Mouse (Mus musculus) olfactory bulb, adult 2 months (tissue): ENCODE data around the gene Sim2. TPM values are rescaled to one million over a fixed set of nuclear protein-coding genes. Genes with fewer than 3 reads are reported as not detected.

Experiments
- H3K27ac ChIP-seq: fragments of 200-500 bp; 2 replicates; pipeline ENCODE4 v1.5.1; 2012; ENCODE audit warnings: low read depth, low read length; ENCODE audit not compliant: insufficient read depth
- H3K4me1 ChIP-seq: fragments of 200-500 bp; 2 replicates; pipeline ENCODE4 v1.6.1; 2012; ENCODE audit warnings: low read length; ENCODE audit not compliant: control insufficient read depth, insufficient read depth
- H3K4me3 ChIP-seq: fragments of 200-500 bp; 2 replicates; pipeline ENCODE4 v1.5.1; 2012; ENCODE audit warnings: mild to moderate bottlenecking, low read depth, low read length, moderate library complexity; ENCODE audit not compliant: insufficient read depth
- CTCF ChIP-seq: fragments of 200-500 bp; IDR thresholded peaks from 2 replicates; pipeline ENCODE4 v1.5.1; 2012; ENCODE audit warnings: low read depth, mild to moderate bottlenecking, low read length, moderate library complexity; ENCODE audit not compliant: insufficient read depth
- POLR2A ChIP-seq: fragments of 200-500 bp; IDR thresholded peaks from 2 replicates; pipeline ENCODE4 v1.6.1; 2012; ENCODE audit warnings: mild to moderate bottlenecking, low read depth, low read length, moderate library complexity; ENCODE audit not compliant: insufficient read depth
- WGBS: fragments of 180-500 bp; shearing (Covaris S2); methylation state at CpG from one replicate; pipeline ENCODE4 v1.1.7; 2018; 5-methylcytosine and 5-hydroxymethylcytosine counted together
- polyA plus RNA-seq: library from polyadenylated mRNA; stranded (reverse); fragments of >200 nt; gene quantifications from 2 replicates; pipeline ENCODE4 v1.2.4, GENCODE M21; 2012; ENCODE audit warnings: low replicate concordance; ENCODE audit not compliant: missing spikeins, insufficient read depth, insufficient read length

The Sim2 gene
- not detected in 2 replicates for polyA plus RNA-seq

DNA sequence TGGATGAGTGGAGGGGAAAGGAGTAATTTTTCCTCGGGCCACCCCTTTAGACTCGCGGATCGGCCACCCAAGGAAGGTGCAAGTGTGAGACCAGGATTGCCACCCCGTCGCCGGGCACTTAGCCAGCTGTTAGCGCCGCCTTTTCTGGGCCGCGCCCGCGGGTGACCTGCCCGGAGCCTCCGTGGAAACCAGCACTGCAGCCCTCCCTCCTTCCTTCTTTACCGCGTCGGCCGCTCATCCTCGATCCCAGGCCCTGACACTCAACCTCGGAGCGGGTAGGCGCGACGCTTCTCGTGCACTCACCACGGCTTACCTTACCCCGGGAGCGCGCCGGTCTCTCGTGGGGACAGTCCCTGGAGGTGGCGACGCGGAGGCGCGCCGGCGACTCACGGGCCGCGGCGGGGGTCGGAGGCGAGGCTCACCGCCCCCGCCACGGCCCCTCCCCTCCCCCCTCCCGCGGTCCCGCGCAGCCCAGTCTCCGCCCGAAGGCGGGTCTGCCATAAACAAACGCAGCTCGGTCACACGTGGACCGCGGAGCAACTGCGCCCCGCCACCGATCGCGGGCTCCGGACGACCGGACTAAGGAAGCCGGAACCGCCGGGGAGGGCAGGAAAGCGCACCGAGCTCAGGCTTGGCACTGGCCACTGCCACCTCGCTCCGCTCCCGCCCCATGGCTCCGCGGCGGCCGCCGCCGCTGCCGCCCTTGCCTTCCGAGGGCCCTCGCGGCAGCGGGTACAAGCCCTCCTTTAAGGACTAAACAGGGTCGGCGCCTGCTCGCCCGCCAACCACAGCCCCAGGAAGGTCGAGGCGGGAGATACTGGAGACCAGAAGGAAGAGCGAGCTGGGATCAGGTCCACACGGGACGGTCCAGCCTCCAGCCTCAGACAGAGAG, at the start of gene Sim2:
Gene Sim2 (plus strand): TSS at position 221 of the 892 bp plus-strand sequence.
- Histone ChIP-seq H3K4me3 (no peak within 1 kb of the TSS), H3K27ac (no peak within 1 kb of the TSS), H3K4me1 (peaks cover 16% of the 10 kb centered on the region)
- 1% methylated on average over 94 of the region's 96 CpGs for WGBS
- TF ChIP-seq POLR2A (no peak), CTCF (no peak)

DNA sequence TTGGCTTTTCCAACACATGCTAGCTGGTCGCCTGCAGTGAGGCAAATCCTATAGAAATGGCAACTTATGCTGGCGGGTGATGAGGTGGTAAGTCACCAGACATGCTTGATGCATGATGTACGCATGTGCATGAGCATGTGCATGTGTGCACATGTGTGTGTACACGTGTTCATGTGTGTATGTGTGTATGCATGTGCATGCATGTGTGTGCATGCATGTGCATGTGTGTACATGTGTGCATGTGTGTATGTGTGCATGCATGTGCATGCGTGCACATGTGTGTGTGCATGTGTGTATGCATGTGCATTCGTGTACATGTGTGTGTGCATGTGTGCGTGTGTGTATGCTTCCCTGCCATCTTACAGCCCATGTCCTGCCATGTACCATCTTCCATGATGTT, 47.5 kb upstream of the Sim2 start:
- Histone ChIP-seq H3K4me1 (peaks cover 3% of the 10 kb centered on the region), H3K4me3 (no peak overlapping the region), H3K27ac (no peak overlapping the region)
- 96% methylated on average over 7 of the region's 7 CpGs for WGBS
- TF ChIP-seq CTCF, result no peak

DNA sequence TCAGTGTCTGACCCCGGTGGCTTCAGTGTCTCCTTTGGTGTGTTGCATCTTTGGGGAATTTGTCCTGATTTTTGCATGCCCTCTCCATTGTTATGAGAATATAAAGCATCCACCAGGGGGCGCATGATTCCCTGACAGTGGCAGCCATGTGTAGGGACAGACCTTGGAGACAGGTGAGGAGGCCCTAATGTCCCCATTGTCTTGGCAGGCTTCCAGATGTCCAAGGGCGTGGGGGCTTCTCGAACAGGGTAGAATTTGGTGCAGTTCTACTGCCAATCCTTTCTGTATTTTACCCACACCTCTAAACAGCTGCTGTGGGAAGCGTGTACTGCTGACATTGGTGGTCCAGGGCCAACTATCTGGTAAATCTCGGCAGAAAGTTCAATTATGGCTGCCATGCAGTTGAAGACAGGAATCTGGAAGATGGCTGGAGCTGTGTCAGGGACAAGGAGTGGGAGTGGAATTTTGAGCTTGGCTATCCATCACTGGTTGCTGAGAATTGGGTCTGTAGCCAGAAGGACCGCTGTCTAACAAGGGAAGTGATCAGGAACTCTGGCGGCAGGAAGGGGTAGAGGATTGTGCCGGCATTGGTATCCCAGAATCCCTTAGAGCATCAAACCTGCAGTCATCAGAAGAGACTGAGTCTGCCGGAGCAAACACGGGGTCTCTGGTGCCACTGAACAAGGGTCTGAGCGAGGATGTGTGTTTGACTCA, 46.3 kb upstream of the Sim2 start:
- Histone ChIP-seq H3K27ac (no peak overlapping the region), H3K4me1 (peaks cover 3% of the 10 kb centered on the region), H3K4me3 (no peak overlapping the region)
- TF ChIP-seq CTCF, result peak; percentile 36; the same call in 1 of the 2 replicates
- TF ChIP-seq POLR2A, result no peak
- 62% methylated on average over 12 of the region's 12 CpGs for WGBS

DNA sequence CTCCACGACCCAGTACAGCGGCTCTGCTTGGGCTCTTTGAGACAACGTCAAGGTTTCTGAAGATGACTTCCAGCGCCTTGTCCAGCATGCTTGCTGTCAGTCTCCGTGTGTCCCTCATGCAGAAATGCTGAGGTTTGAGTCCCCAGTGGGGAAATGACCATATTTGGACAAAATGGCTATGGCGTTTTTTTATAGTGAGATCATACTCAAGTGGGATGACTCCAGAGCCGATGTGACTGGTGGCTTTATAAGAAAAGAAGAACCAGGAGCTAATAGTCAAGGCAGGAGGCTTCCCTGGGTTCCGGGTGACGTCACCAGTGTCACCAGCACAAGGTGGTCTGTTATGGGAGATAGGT, 45.8 kb upstream of the Sim2 start:
- no peak for TF ChIP-seq CTCF
- TF ChIP-seq POLR2A, result no peak
- Histone ChIP-seq H3K4me1 (peaks cover 1% of the 10 kb centered on the region), H3K4me3 (no peak overlapping the region), H3K27ac (no peak overlapping the region)
- 93% methylated on average over 9 of the region's 9 CpGs for WGBS

DNA sequence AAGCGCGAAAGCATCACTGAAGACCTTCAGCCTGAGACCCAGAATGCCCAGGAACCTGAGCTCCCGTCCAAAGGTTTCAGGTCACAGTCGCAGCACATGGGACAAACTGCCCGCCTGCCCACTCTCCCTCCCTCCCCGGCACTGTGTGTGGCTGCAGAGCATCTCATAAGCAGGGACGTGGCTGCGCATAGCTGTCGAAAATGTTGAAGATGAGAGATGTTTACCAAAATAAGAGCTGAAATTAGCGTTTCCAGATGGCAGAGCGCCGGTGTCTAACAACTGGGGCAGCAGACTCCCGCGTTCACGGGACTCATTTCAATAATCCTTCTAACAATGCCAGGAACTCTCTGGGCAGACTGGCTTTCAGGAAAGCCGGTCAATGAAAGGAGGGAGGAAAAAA, 44.2 kb upstream of the Sim2 start:
- 20% methylated on average over 16 of the region's 16 CpGs for WGBS
- H3K27ac ChIP-seq, result no peak overlapping the region
- H3K4me3 ChIP-seq, result no peak overlapping the region
- TF ChIP-seq CTCF (no peak), POLR2A (no peak)
- no peaks in the 10 kb centered on the region; the same call in 1 of the 2 replicates for H3K4me1 ChIP-seq

DNA sequence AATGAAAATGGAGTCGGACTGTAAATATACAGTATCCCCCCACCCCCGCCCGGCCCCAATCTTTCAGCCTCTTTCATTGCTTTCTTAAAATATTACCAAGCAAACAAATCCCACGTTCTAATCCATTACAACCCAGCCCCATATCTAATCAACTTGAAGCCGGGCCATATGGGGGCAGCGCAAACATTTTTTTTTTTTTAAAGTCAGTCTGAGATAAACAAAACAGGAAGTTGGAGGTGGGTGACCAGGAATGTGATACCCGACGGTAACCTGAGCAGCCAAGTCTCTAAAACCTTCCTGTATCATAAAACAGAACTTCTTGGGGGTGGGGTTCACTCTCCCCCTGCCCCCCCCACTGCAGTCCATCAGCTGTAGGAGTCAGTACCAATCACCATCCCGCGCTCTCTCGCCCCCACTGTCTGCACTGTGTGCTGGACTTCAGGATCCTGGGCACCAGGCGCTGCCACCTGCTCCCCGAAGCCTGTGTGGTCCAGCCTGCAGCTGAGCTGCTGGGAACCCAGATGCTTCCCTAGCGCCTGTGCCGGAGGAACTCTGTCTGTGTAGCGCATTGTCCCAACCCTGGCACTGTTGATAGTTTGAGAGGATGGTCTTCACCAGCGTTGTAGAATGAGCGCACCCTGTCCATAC, 43.5 kb upstream of the Sim2 start:
- no peak for TF ChIP-seq POLR2A
- WGBS, result 36% methylated on average over 18 of the region's 18 CpGs
- Histone ChIP-seq H3K4me1 (no peaks in the 10 kb centered on the region; the same call in 1 of the 2 replicates), H3K27ac (no peak overlapping the region), H3K4me3 (no peak overlapping the region)

DNA sequence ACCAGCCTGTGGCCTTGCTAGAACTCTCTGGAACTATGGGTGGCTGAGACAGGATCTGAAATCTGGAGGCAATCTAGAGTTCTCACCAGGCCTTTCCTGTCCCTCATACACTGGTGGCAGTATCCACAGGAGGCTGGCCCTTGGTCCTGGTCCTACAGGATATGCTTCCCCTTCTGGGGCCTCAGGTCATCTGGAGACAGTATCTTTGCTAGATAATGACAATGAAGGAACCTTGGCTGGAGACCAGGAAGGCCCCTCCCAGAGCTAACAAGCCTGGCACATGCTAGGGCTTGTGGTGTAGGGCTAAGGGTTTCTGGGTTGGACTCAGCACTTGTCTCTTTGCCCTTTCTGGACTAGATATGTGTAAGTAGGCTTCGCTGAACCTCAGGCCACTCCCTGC, 40.9 kb upstream of the Sim2 start:
- no peak overlapping the region for H3K4me3 ChIP-seq
- 100% methylated on average over 1 of the region's 1 CpGs for WGBS
- TF ChIP-seq POLR2A (no peak), CTCF (no peak)
- H3K4me1 ChIP-seq, result no peaks in the 10 kb centered on the region; the same call in 1 of the 2 replicates
- no peak overlapping the region for H3K27ac ChIP-seq

DNA sequence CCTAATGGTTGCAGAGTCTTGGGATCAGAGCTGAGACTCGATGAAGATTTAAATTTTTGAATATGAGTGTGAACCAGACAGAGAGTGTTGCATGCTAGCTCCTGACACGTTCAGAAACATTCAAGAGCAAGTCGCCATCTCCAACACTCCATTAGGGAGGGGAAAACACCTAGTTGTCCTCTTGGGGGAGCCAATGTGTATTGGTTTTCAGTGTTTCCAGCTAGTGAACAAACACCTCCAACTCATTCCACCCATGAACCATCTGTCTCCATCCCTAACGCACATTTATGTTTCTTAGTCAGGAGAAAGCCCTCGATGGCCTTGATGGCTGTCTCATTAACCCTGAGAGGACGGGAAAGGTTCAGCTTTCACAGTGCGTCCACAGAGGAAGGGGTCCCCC, 39.7 kb upstream of the Sim2 start:
- no peak for TF ChIP-seq POLR2A
- no peak for TF ChIP-seq CTCF
- no peak overlapping the region for H3K4me3 ChIP-seq
- no peaks in the 10 kb centered on the region; the same call in 1 of the 2 replicates for H3K4me1 ChIP-seq
- 64% methylated on average over 7 of the region's 7 CpGs for WGBS
- H3K27ac ChIP-seq, result no peak overlapping the region

DNA sequence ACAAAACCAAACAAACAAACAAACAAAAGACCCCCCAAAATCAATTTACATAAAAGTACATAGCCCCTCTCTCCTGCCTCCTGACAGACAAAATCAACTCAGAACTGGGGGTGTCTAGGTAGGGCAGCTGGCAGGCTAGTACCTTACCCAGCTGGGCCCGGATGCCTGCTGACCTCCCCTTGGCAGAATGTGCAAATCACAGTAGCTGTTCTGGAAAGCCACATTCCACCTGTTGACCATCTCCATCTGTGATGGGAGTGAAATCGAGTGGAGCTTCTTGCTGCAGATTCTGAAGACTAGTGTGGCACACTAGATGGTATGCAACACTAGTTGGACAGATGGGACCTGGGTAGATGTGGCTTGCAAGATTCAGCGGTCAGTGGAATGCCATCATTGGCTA, 34.4 kb upstream of the Sim2 start:
- Histone ChIP-seq H3K4me1 (no peaks in the 10 kb centered on the region), H3K27ac (no peak overlapping the region), H3K4me3 (no peak overlapping the region)
- TF ChIP-seq POLR2A (no peak), CTCF (no peak)
- WGBS, result 92% methylated on average over 3 of the region's 3 CpGs
